Mouse (Mus musculus) limb, embryonic 12.5 days (tissue): ENCODE data around the gene Prpf40b. TPM values are rescaled to one million over a fixed set of nuclear protein-coding genes. Genes with fewer than 3 reads are reported as not detected.
A peak's percentile ranks its signal among the peaks of the same experiment; 100 is the strongest.

Experiments
- ATAC-seq: fragments of 200-750 bp; cut with Nextera tagmentation; 2 replicates; pipeline ENCODE4 v1.8.0; 2017; ENCODE audit warnings: low read depth, moderate TSS enrichment; ENCODE audit not compliant: insufficient number of reproducible peaks, insufficient read depth, low FRiP score, low TSS enrichment
- H3K27ac ChIP-seq: fragments of 300-500 bp; sonication (generic); 2 replicates; pipeline ENCODE4 v1.5.1; 2016; ENCODE audit warnings: mild to moderate bottlenecking, moderate library complexity
- H3K27me3 ChIP-seq: fragments of 300-500 bp; sonication (generic); 2 replicates; pipeline ENCODE4 v1.6.1; 2016; ENCODE audit warnings: mild to moderate bottlenecking, moderate library complexity
- H3K36me3 ChIP-seq: fragments of 300-500 bp; sonication (generic); 2 replicates; pipeline ENCODE4 v1.6.1; 2016; ENCODE audit warnings: mild to moderate bottlenecking, moderate library complexity
- H3K4me1 ChIP-seq: fragments of 300-500 bp; sonication (generic); replicated peaks from 2 replicates; pipeline ENCODE4 v1.6.1; 2016
- H3K4me2 ChIP-seq: fragments of 300-500 bp; sonication (generic); 2 replicates; pipeline ENCODE4 v1.6.1; 2016; ENCODE audit warnings: mild to moderate bottlenecking, moderate library complexity
- H3K4me3 ChIP-seq: fragments of 300-500 bp; sonication (generic); replicated peaks from 2 replicates; pipeline ENCODE4 v1.5.1; 2016; ENCODE audit warnings: mild to moderate bottlenecking
- H3K9ac ChIP-seq: fragments of 300-500 bp; sonication (generic); replicated peaks from 2 replicates; pipeline ENCODE4 v1.6.1; 2016; ENCODE audit warnings: mild to moderate bottlenecking, moderate library complexity
- H3K9me3 ChIP-seq: fragments of 300-500 bp; sonication (generic); 2 replicates; pipeline ENCODE4 v1.6.1; 2016; ENCODE audit warnings: mild to moderate bottlenecking, moderate library complexity
- WGBS: fragments of 180-500 bp; shearing (Covaris S2); methylation state at CpG from one replicate; pipeline ENCODE4 v1.1.7; 2016; 5-methylcytosine and 5-hydroxymethylcytosine counted together
- polyA plus RNA-seq: library from polyadenylated mRNA; unstranded; fragments of >200 nt; fragmentation: Nextera tagmentation; extraction: Ambion mirVana; gene quantifications from 2 replicates; pipeline ENCODE4 v1.2.1, GENCODE M21; 2016

Gene Prpf40b
- polyA plus RNA-seq, 1 experiment from 2014 or later, result 74.6 TPM

DNA sequence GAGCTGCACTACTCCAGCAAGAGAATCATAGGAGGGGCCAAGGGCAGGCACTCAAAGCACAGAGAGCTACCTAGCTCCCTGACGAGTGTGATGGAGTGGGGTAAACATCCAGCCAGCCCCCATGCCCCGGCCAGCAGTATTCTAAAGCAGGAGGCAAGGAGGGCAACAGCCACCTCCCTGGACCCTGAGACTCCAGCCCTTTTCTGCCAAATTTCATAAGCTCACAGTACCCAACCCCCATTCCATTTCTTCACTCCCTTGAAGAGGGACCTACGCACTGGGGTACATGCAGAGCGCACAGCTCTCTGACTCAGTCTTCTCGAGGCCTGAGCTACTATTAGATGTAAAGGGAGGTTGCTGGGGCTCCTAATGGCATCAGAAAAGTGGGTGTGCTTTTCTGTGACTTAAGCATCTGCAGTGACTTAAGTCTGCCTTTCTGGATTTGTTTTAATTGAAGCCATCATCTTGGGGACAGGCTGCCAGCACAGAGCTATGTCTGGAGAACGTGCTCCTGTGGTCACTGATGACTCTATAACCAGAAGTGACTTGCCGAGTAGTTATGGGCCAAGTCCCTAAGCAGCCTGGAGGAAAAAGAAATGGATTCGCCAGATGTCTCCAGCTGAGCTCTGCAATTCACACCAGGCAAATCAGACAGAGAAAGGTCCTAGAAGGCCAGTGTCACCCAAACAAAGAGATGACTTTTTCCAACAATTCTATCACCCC lies 49.4 kb downstream of the Prpf40b start:
- ATAC-seq, result no peak
- Histone ChIP-seq H3K9me3 (no peaks in the 10 kb centered on the region), H3K4me2 (peak overlapping the region; percentile 25; the same call in 1 of the 2 replicates), H3K4me3 (no peak overlapping the region), H3K9ac (peak overlapping the region; percentile 40; the same call in 1 of the 2 replicates), H3K27ac (peak overlapping the region; percentile 87), H3K36me3 (no peaks in the 10 kb centered on the region), H3K4me1 (peaks cover 63% of the 10 kb centered on the region), H3K27me3 (no peaks in the 10 kb centered on the region)
- WGBS, result 37% methylated on average over 8 of the region's 8 CpGs

- peak; percentile 45; the same call in 1 of the 2 replicates for ATAC-seq
- H3K9me3 ChIP-seq, result no peaks in the 10 kb centered on the region
- 55% methylated on average over 4 of the region's 4 CpGs for WGBS
- no peak overlapping the region for H3K4me2 ChIP-seq
- no peak overlapping the region for H3K4me3 ChIP-seq
- no peaks in the 10 kb centered on the region for H3K36me3 ChIP-seq
- peaks cover 63% of the 10 kb centered on the region for H3K4me1 ChIP-seq
- H3K27me3 ChIP-seq, result no peaks in the 10 kb centered on the region
- H3K9ac ChIP-seq, result no peak overlapping the region
- peak overlapping the region; percentile 87 for H3K27ac ChIP-seq
Measured at GRCm38 (mm10) chr15:99344961-99345360, 50.1 kb downstream of the Prpf40b start.

DNA sequence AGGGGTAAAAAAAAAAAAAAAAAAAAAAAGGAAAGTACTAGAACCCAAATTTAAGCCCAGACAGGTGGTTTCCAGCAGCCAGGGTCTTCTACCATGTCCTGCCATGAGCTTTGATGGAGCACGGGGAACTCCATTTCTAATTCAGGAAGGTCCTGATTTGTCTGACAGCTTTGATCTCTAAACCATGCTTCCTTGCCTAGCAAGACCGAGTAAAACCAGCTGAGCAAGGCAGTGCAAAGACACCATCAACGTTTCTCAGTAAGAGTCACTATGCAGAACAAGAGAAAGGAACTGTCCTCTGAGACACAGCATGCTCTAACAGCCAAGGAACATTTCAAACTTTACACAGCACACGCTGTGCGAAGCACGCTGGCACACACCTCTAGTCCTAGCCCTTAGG lies 56.7 kb downstream of the Prpf40b start:
- Histone ChIP-seq H3K36me3 (no peaks in the 10 kb centered on the region), H3K27me3 (no peaks in the 10 kb centered on the region), H3K4me1 (peaks cover 45% of the 10 kb centered on the region; the same call in 1 of the 2 replicates), H3K4me2 (no peak overlapping the region), H3K27ac (no peak overlapping the region), H3K9ac (no peak overlapping the region), H3K4me3 (no peak overlapping the region), H3K9me3 (no peaks in the 10 kb centered on the region)
- WGBS, result 69% methylated on average over 6 of the region's 6 CpGs
- no peak for ATAC-seq

DNA sequence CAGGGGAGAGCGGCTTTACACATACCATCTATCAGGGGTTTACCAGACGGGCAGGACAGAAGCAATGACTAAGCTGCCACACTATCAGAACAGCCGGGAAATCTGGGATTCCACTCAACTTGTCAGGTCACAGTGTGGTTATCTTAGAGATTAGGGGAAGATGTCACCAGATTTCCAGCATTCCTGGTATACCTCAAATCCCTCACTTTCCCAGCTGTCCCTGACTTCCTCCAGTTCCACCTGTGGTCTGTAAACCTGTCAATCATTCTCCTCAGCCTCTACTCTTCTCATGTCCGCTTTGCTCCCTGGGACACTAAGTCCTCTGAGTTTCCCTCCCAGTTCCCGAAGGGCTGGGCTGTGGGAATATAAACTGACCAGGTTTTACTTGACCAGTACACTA lies 57.4 kb downstream of the Prpf40b start:
- no peaks in the 10 kb centered on the region for H3K36me3 ChIP-seq
- peaks cover 47% of the 10 kb centered on the region; the same call in 1 of the 2 replicates for H3K4me1 ChIP-seq
- no peak overlapping the region; the same call in 1 of the 2 replicates for H3K27ac ChIP-seq
- H3K9me3 ChIP-seq, result no peaks in the 10 kb centered on the region
- no peak overlapping the region for H3K9ac ChIP-seq
- no peak overlapping the region for H3K4me3 ChIP-seq
- no peaks in the 10 kb centered on the region for H3K27me3 ChIP-seq
- no peak overlapping the region for H3K4me2 ChIP-seq
- ATAC-seq, result no peak
- WGBS, result 67% methylated on average over 5 of the region's 5 CpGs

DNA sequence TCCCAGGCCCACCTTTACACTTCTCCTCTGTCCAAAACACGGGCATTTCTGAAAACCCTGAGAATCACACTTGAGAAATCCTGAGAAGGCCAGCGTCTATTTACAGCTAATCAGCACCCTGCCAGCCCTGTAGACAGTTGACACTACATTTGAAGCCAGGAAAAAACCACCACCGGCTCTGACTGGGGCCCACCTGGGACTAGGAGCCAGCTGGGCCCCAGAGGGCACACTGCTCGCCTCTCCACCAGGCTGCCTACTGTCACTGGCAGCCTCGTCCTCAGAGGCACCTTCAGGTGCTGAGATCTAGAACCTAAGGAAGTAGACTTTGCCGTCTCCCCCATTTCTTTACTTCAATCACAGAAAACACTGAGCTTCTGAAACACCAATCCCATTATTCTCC lies 60.8 kb downstream of the Prpf40b start:
- no peaks in the 10 kb centered on the region for H3K9me3 ChIP-seq
- no peak overlapping the region for H3K27ac ChIP-seq
- H3K27me3 ChIP-seq, result no peaks in the 10 kb centered on the region
- H3K36me3 ChIP-seq, result no peaks in the 10 kb centered on the region
- 75% methylated on average over 6 of the region's 6 CpGs for WGBS
- no peak overlapping the region for H3K9ac ChIP-seq
- peaks cover 36% of the 10 kb centered on the region; the same call in 1 of the 2 replicates for H3K4me1 ChIP-seq
- no peak for ATAC-seq
- no peak overlapping the region for H3K4me2 ChIP-seq
- no peak overlapping the region for H3K4me3 ChIP-seq

GRCm38 (mm10) chr15:99356462-99356861 lies 61.6 kb downstream of the Prpf40b start:
- 0 out of 2 replicates have a peak overlapping the region, but pooled peaks have one; percentile 7 for H3K27ac ChIP-seq
- H3K4me3 ChIP-seq, result no peak overlapping the region
- no peaks in the 10 kb centered on the region for H3K27me3 ChIP-seq
- H3K9ac ChIP-seq, result no peak overlapping the region
- no peaks in the 10 kb centered on the region for H3K36me3 ChIP-seq
- H3K9me3 ChIP-seq, result no peaks in the 10 kb centered on the region
- ATAC-seq, result no peak
- WGBS, result 71% methylated on average over 6 of the region's 6 CpGs
- H3K4me1 ChIP-seq, result peaks cover 35% of the 10 kb centered on the region; the same call in 1 of the 2 replicates
- H3K4me2 ChIP-seq, result no peak overlapping the region

- 79% methylated on average over 9 of the region's 9 CpGs for WGBS
- ATAC-seq, result no peak
- H3K4me1 ChIP-seq, result peaks cover 34% of the 10 kb centered on the region
- no peaks in the 10 kb centered on the region for H3K9me3 ChIP-seq
- H3K9ac ChIP-seq, result no peak overlapping the region
- H3K4me3 ChIP-seq, result no peak overlapping the region
- no peak overlapping the region for H3K4me2 ChIP-seq
- no peaks in the 10 kb centered on the region for H3K27me3 ChIP-seq
- H3K27ac ChIP-seq, result no peak overlapping the region
- 0 out of 2 replicates have a peak, but pooled peaks cover 5% of the 10 kb centered on the region for H3K36me3 ChIP-seq
Measured at GRCm38 (mm10) chr15:99358952-99359351, 64.1 kb downstream of the Prpf40b start.

DNA sequence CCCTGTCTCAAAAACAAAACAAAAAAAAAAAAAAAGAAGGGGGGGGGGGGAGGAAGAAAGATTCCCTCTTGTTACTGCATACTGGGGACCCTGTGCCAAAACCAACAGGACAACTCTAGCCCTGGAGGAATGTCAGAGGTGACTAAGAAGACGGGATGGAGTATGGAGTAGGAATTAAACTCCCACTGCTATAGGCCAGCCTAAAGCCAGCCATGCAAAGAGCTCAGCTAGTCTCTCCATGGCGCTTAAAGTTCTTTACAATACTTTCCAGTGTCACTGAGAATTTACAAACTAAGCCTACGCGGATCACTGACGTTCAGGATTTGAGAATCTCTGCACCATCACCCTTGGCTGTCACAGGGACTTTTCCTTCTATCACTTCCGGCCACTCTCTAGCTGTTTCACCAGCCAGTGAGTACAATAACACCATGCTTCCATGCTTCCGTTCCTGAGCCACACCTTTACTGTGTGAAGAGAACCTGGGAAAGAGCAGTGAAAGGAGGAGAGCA lies 69.2 kb downstream of the Prpf40b start:
- ATAC-seq, result no peak
- Histone ChIP-seq H3K27ac (peak overlapping the region; percentile 41), H3K4me3 (no peak overlapping the region), H3K4me2 (no peak overlapping the region), H3K4me1 (peaks cover 35% of the 10 kb centered on the region), H3K9me3 (no peaks in the 10 kb centered on the region), H3K9ac (no peak overlapping the region), H3K36me3 (peaks cover 12% of the 10 kb centered on the region; the same call in 1 of the 2 replicates), H3K27me3 (no peaks in the 10 kb centered on the region)
- 81% methylated on average over 7 of the region's 7 CpGs for WGBS

- no peak for ATAC-seq
- Histone ChIP-seq H3K4me1 (peaks cover 37% of the 10 kb centered on the region), H3K27ac (0 out of 2 replicates have a peak overlapping the region, but pooled peaks have one; percentile 29), H3K4me2 (no peak overlapping the region), H3K36me3 (peaks cover 12% of the 10 kb centered on the region; the same call in 1 of the 2 replicates), H3K9me3 (no peaks in the 10 kb centered on the region), H3K9ac (no peak overlapping the region), H3K27me3 (no peaks in the 10 kb centered on the region), H3K4me3 (no peak overlapping the region)
- WGBS, result 73% methylated on average over 8 of the region's 8 CpGs
Measured at GRCm38 (mm10) chr15:99364921-99365320, 70.0 kb downstream of the Prpf40b start.
